Mouse (Mus musculus): ENCODE data around the gene Nckap5l. TPM values are rescaled to one million over a fixed set of nuclear protein-coding genes. Genes with fewer than 3 reads are reported as not detected.

Nckap5l gene
- polyA plus RNA-seq, 1 experiment from 2014 or later = 6.0 TPM

- H3K27ac ChIP-seq (ENCODE audit: low read length) = no peak overlapping the region
- TF ChIP-seq EP300 (IDR thresholded peaks at IDR 0.05) = no peak
- peak; percentile 41 for TF ChIP-seq CTCF (IDR thresholded peaks at IDR 0.05)
These were observed 45.8 kb downstream of the Nckap5l start for GRCm38 (mm10) chr15:99411747-99412146.

DNA sequence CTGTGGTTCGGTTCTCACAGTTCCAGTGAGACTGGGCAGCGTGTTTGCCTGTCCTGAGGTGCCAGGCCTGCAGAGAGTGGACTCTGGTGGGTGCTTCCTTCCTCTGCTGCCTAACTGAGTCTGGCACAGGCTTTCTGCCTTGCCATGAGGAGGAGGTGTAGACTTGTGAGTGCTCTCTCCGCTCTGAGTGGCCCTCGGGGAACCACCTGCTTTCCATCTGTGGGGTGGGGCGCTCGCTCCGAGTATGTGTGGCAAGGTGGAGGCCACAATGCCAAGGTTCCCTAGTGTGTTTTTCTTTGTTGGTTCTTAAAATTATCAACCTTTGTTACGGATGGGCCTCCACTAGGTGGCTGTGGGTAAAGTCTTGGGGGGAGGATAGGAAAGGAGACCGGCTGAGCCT, 48.7 kb downstream of the Nckap5l start:
- ATAC-seq = peak; percentile 54
- no peak overlapping the region for H3K4me3 ChIP-seq (ENCODE audit: low read depth, low read length)
- TF ChIP-seq CTCF (IDR thresholded peaks at IDR 0.05) (no peak), EP300 (IDR thresholded peaks at IDR 0.05) (no peak)

More at GRCm38 (mm10) chr15:99411747-99412146, 45.8 kb downstream of the Nckap5l start:
- no peak overlapping the region for H3K9ac ChIP-seq (replicated peaks; ENCODE audit: low read depth)
- H3K4me1 ChIP-seq (ENCODE audit: insufficient read depth, low read depth, low read length) = no peaks in the 10 kb centered on the region
- WGBS = 61% methylated on average over 14 of the region's 14 CpGs
- DNase-seq (ENCODE audit: low spot score) (peak; percentile 39), ATAC-seq (no peak)
- no peaks in the 10 kb centered on the region for H3K27me3 ChIP-seq (replicated peaks; ENCODE audit: insufficient read depth, low read length)
- peaks cover 28% of the 10 kb centered on the region for H3K36me3 ChIP-seq (ENCODE audit: insufficient read depth, low read length)
- no peak overlapping the region for H3K4me2 ChIP-seq (replicated peaks; ENCODE audit: low read depth, low read length)
- H3K9me3 ChIP-seq (ENCODE audit: low read length) = no peaks in the 10 kb centered on the region
- no peak overlapping the region for H3K4me3 ChIP-seq (ENCODE audit: low read depth, low read length)

GRCm38 (mm10) chr15:99406986-99407570, 50.5 kb downstream of the Nckap5l start:
- Histone ChIP-seq H3K9me3 (ENCODE audit: low read length) (no peaks in the 10 kb centered on the region), H3K4me3 (ENCODE audit: low read depth, low read length) (no peak overlapping the region), H3K4me2 (replicated peaks; ENCODE audit: low read depth, low read length) (no peak overlapping the region), H3K27me3 (replicated peaks; ENCODE audit: insufficient read depth, low read length) (no peaks in the 10 kb centered on the region), H3K4me1 (ENCODE audit: insufficient read depth, low read depth, low read length) (no peaks in the 10 kb centered on the region), H3K27ac (ENCODE audit: low read length) (no peak overlapping the region), H3K9ac (replicated peaks; ENCODE audit: low read depth) (no peak overlapping the region), H3K36me3 (ENCODE audit: insufficient read depth, low read length) (peaks cover 51% of the 10 kb centered on the region)
- WGBS = 75% methylated on average over 15 of the region's 15 CpGs
- no peak for TF ChIP-seq CTCF (IDR thresholded peaks at IDR 0.05)
- TF ChIP-seq EP300 (IDR thresholded peaks at IDR 0.05) = no peak
- ATAC-seq (no peak), DNase-seq (ENCODE audit: low spot score) (no peak)

More for the DNA sequence above, 48.7 kb downstream of the Nckap5l start:
- no peaks in the 10 kb centered on the region for H3K27me3 ChIP-seq (replicated peaks; ENCODE audit: insufficient read depth, low read length)
- H3K4me1 ChIP-seq (ENCODE audit: insufficient read depth, low read depth, low read length) = no peaks in the 10 kb centered on the region
- H3K9me3 ChIP-seq (ENCODE audit: low read length) = no peaks in the 10 kb centered on the region
- no peak overlapping the region for H3K4me2 ChIP-seq (replicated peaks; ENCODE audit: low read depth, low read length)
- H3K27ac ChIP-seq (ENCODE audit: low read length) = no peak overlapping the region
- DNase-seq (ENCODE audit: low spot score) = peak; percentile 34
- peaks cover 47% of the 10 kb centered on the region for H3K36me3 ChIP-seq (ENCODE audit: insufficient read depth, low read length)
- 71% methylated on average over 9 of the region's 9 CpGs for WGBS
- no peak overlapping the region for H3K9ac ChIP-seq (replicated peaks; ENCODE audit: low read depth)

GRCm38 (mm10) chr15:99405150-99405549, 52.4 kb downstream of the Nckap5l start:
- TF ChIP-seq EP300 (IDR thresholded peaks at IDR 0.05) = no peak
- TF ChIP-seq CTCF (IDR thresholded peaks at IDR 0.05) = no peak
- H3K27ac ChIP-seq (ENCODE audit: low read length) = no peak overlapping the region

GRCm38 (mm10) chr15:99403159-99403889, 54.2 kb downstream of the Nckap5l start:
- TF ChIP-seq CTCF (IDR thresholded peaks at IDR 0.05) (no peak), EP300 (IDR thresholded peaks at IDR 0.05) (no peak)
- peak; percentile 60 for ATAC-seq

More at GRCm38 (mm10) chr15:99405150-99405549, 52.4 kb downstream of the Nckap5l start:
- DNase-seq (ENCODE audit: low spot score) = peak; percentile 59
- peaks cover 53% of the 10 kb centered on the region for H3K36me3 ChIP-seq (ENCODE audit: insufficient read depth, low read length)
- H3K4me3 ChIP-seq (ENCODE audit: low read depth, low read length) = no peak overlapping the region
- 74% methylated on average over 9 of the region's 9 CpGs for WGBS
- no peaks in the 10 kb centered on the region for H3K27me3 ChIP-seq (replicated peaks; ENCODE audit: insufficient read depth, low read length)
- no peaks in the 10 kb centered on the region for H3K9me3 ChIP-seq (ENCODE audit: low read length)
- H3K9ac ChIP-seq (replicated peaks; ENCODE audit: low read depth) = no peak overlapping the region
- no peaks in the 10 kb centered on the region for H3K4me1 ChIP-seq (ENCODE audit: insufficient read depth, low read depth, low read length)
- no peak overlapping the region for H3K4me2 ChIP-seq (replicated peaks; ENCODE audit: low read depth, low read length)
- no peak for ATAC-seq

DNA sequence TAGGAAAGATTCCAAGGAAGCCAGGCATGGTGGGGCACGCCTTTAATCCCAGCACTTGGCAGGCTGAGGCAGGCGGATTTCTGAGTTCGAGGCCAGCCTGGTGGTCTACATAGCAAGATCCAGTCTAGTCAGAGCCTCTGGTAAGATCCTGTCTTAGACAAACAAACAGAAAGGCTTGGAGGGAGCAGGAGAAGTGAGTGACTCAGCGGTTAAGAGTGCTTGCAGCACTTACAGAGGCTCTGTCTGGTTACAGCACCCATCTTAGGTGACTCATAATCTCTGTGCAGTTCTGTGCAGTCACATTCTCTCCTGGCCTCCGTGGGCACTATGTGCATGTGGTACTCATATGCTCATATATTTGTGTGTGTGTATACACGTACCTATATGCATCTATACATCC, 56.9 kb downstream of the Nckap5l start:
- WGBS = 63% methylated on average over 6 of the region's 6 CpGs
- H3K4me2 ChIP-seq (replicated peaks; ENCODE audit: low read depth, low read length) = no peak overlapping the region

More at GRCm38 (mm10) chr15:99403159-99403889, 54.2 kb downstream of the Nckap5l start:
- peak; percentile 65 for DNase-seq (ENCODE audit: low spot score)
- H3K9ac ChIP-seq (replicated peaks; ENCODE audit: low read depth) = no peak overlapping the region
- H3K4me1 ChIP-seq (ENCODE audit: insufficient read depth, low read depth, low read length) = 0 out of 2 replicates have a peak, but pooled peaks cover 4% of the 10 kb centered on the region
- H3K4me2 ChIP-seq (replicated peaks; ENCODE audit: low read depth, low read length) = no peak overlapping the region
- peak overlapping the region; percentile 35 for H3K27ac ChIP-seq (ENCODE audit: low read length)
- H3K4me3 ChIP-seq (ENCODE audit: low read depth, low read length) = no peak overlapping the region
- no peaks in the 10 kb centered on the region for H3K9me3 ChIP-seq (ENCODE audit: low read length)
- H3K36me3 ChIP-seq (ENCODE audit: insufficient read depth, low read length) = peaks cover 40% of the 10 kb centered on the region
- H3K27me3 ChIP-seq (replicated peaks; ENCODE audit: insufficient read depth, low read length) = no peaks in the 10 kb centered on the region
- WGBS = 73% methylated on average over 12 of the region's 12 CpGs

More for the DNA sequence above, 56.9 kb downstream of the Nckap5l start:
- Histone ChIP-seq H3K4me1 (ENCODE audit: insufficient read depth, low read depth, low read length) (peaks cover 12% of the 10 kb centered on the region; the same call in 1 of the 2 replicates), H3K9me3 (ENCODE audit: low read length) (no peaks in the 10 kb centered on the region), H3K9ac (replicated peaks; ENCODE audit: low read depth) (no peak overlapping the region), H3K27ac (ENCODE audit: low read length) (0 out of 2 replicates have a peak overlapping the region, but pooled peaks have one; percentile 43), H3K4me3 (ENCODE audit: low read depth, low read length) (no peak overlapping the region), H3K27me3 (replicated peaks; ENCODE audit: insufficient read depth, low read length) (no peaks in the 10 kb centered on the region), H3K36me3 (ENCODE audit: insufficient read depth, low read length) (peaks cover 13% of the 10 kb centered on the region)
- peak; percentile 73 for ATAC-seq
- DNase-seq (ENCODE audit: low spot score) = peak; percentile 84
- peak; percentile 44 for TF ChIP-seq EP300 (IDR thresholded peaks at IDR 0.05)
- no peak for TF ChIP-seq CTCF (IDR thresholded peaks at IDR 0.05)
